Mouse (Mus musculus) brain, embryonic 14.5 days (tissue): ENCODE data around the gene Tas1r2. TPM values are rescaled to one million over a fixed set of nuclear protein-coding genes. Genes with fewer than 3 reads are reported as not detected.
A peak's percentile ranks its signal among the peaks of the same experiment; 100 is the strongest.

Experiments
- DNase-seq: peaks from one replicate; pipeline ENCODE4 v3.0.0-alpha.2; 2011; ENCODE audit warnings: low read depth
- CTCF ChIP-seq: fragments of 200-500 bp; IDR thresholded peaks from 2 replicates; pipeline ENCODE4 v1.5.1; 2012; ENCODE audit warnings: inconsistent platforms, mild to moderate bottlenecking, moderate library complexity, borderline replicate concordance; ENCODE audit not compliant: insufficient read depth, insufficient read length; ENCODE audit errors: extremely low read depth
- POLR2A ChIP-seq: fragments of 200-500 bp; IDR thresholded peaks from 2 replicates; pipeline ENCODE4 v1.6.1; 2012; ENCODE audit warnings: mild to moderate bottlenecking, inconsistent platforms, borderline replicate concordance; ENCODE audit not compliant: poor library complexity, insufficient read depth, insufficient read length, severe bottlenecking; ENCODE audit errors: extremely low read depth
- polyA plus RNA-seq: library from polyadenylated mRNA; depleted of rRNA; stranded (reverse); fragments of >200 nt; gene quantifications from 2 replicates; pipeline ENCODE4 v1.2.3, GENCODE M21; 2012

Gene Tas1r2
- polyA plus RNA-seq, 1 experiment, result 0.04 TPM

DNA sequence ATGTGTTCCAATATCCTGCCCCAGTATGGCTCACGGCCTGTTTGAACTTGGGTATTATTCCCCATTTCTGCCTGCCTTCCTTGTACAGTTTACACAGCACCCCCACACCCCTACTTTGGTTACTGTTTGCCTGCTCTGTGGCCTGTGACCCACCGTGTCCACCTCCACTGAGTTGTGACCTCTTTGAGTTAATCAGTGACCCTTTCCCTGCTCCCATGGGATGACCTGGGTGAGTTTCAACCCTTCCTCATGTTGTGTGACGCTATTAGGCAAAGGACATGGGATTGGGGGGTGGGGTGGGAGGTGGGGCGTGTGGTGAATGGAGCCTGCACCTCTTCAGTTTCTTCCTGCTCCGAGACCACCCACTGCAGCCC, 29.2 kb upstream of the Tas1r2 start:
- TF ChIP-seq CTCF, result no peak
- DNase-seq, result no peak

DNA sequence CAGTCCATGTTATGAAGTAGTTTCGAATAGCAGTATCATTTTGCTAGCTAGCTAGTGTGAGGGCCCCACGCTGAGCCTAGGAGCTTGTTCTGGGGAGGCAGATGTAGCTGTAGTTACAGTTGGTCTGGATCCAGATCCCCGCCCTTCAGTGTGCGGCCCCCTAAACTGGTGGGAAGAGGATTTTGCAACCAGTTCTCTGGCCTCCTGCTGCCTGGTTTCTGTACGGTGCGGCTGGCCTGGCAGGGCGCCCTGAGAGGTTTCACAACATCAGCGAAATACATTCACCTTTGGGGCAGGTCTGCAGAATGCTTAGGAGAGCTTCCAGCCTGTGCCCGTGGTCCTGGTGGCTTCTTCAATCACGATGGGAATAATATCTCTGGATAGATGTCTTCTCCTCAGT, 28.6 kb upstream of the Tas1r2 start:
- TF ChIP-seq CTCF (no peak), POLR2A (no peak)
- no peak for DNase-seq

- TF ChIP-seq POLR2A, result no peak
- no peak for TF ChIP-seq CTCF
These were observed 26.0 kb upstream of the Tas1r2 start for GRCm38 (mm10) chr4:139627361-139627760.

DNA sequence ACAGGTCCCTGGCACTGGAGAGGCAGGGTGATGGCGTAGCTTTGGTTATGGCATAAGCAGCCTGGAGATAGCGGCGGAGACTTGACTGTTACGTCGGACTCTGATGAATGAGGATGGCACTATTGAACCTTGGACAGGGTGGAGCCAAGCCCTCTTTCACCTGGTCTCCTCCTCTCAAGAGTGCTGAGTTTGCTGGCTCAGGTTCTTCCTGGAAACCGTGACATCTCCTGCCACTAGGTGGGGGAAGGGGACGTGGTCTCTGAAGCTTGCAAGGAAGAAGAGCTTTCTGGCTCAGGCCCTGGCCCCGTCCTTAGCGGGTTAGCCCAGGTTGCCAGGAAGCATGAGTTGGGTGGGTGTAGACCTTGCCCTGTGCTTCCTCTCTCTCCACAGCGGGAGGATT, 23.2 kb upstream of the Tas1r2 start:
- no peak for DNase-seq
- peak; percentile 8; the same call in 1 of the 2 replicates for TF ChIP-seq CTCF
- no peak for TF ChIP-seq POLR2A

More at GRCm38 (mm10) chr4:139627361-139627760, 26.0 kb upstream of the Tas1r2 start:
- DNase-seq, result no peak

GRCm38 (mm10) chr4:139631141-139631540, 22.2 kb upstream of the Tas1r2 start:
- TF ChIP-seq CTCF (no peak), POLR2A (no peak)
- peak; percentile 20 for DNase-seq

- TF ChIP-seq CTCF (no peak), POLR2A (no peak)
- DNase-seq, result no peak
These were observed 21.6 kb upstream of the Tas1r2 start for GRCm38 (mm10) chr4:139631569-139632253.

DNA sequence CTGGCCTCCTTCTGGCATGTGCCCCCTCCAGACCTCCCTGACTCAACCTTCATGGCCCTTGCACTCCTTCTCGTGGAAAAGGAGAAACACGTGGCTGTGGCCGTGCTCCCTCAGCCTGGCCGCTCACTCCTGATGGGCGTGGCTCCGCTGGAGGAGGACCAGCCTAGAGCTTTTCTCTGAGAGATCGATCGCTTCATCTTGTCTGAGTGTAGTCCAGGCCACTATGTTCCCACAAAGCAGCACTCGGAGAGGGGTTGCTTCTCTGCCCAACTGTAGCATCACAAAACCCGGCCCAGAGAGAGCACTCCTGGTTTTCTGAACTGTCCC, 21.1 kb upstream of the Tas1r2 start:
- DNase-seq, result no peak
- TF ChIP-seq CTCF (no peak), POLR2A (no peak)

DNA sequence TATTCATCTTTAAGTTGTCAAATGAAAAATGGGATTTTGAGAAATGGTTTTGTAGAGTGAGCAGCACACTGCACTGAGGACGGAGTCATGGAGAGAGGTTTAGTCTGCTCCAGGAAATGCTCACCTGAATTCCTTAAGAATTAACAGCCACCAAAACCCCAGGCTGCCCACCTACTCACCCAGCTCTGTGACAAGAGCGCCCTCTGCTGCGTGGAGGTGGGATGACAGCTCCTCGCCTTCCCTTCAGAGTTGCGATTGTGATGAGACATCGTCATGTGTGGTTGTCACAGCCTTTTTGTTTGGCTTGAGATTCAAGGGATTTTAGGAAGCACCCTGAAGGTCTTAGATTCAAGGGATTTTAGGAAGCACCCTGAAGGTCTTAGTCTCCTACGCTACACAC, 17.0 kb upstream of the Tas1r2 start:
- TF ChIP-seq POLR2A (no peak), CTCF (peak; percentile 99)

GRCm38 (mm10) chr4:139637847-139638246, 15.5 kb upstream of the Tas1r2 start:
- TF ChIP-seq POLR2A, result no peak
- DNase-seq, result no peak

More for the DNA sequence above, 17.0 kb upstream of the Tas1r2 start:
- DNase-seq, result peak; percentile 70

- TF ChIP-seq POLR2A, result no peak
- no peak for TF ChIP-seq CTCF
- DNase-seq, result no peak
These were observed 15.0 kb upstream of the Tas1r2 start for GRCm38 (mm10) chr4:139638356-139638755.

DNA sequence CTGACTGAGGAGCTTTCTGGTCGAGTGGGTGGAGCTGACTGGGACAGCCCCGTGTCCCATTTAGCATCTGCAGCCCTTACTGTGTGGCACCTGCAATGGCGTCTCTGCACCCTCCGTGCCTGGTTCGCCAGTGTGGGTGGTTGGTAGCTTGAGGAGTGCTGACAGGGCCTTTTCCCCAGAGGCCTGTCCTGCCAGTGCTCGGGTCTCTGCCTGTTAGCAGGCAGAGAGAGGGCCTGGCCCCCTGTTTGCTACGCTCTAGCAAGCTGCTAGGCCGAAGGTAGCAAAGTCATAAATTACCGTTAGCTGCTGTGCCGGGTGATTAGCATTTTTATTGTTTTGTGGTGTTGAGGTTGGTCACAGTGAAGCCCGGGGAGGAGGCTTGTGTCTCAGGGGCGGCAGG, 13.5 kb upstream of the Tas1r2 start:
- DNase-seq, result no peak
- no peak for TF ChIP-seq CTCF
- no peak for TF ChIP-seq POLR2A

- TF ChIP-seq POLR2A, result no peak
- TF ChIP-seq CTCF, result no peak
- no peak for DNase-seq
These were observed 13.0 kb upstream of the Tas1r2 start for GRCm38 (mm10) chr4:139640333-139640732.
